Mouse (Mus musculus) spleen, adult 2 months (tissue): Measurements from ENCODE around the gene Gm10100.

Experiments used
- CTCF ChIP-seq: fragments of 200-500 bp; IDR thresholded peaks from 2 replicates; pipeline ENCODE4 v1.5.1; 2011; ENCODE audit warnings: mild to moderate bottlenecking, inconsistent platforms; ENCODE audit not compliant: insufficient read depth, insufficient read length, insufficient replicate concordance; ENCODE audit errors: extremely low read depth
- POLR2A ChIP-seq: fragments of 200-500 bp; IDR thresholded peaks from 2 replicates; pipeline ENCODE4 v1.6.1; 2011; ENCODE audit warnings: low read depth, low read length, inconsistent platforms

GRCm38 (mm10) chr10:77738929-77739328, 12.6 kb downstream of the Gm10100 start:
- TF ChIP-seq CTCF (no peak), POLR2A (no peak)
